Mouse (Mus musculus) testis, adult 2 months (tissue): ENCODE data around the gene Smg6.

Experiments
- CTCF ChIP-seq: fragments of 200-500 bp; IDR thresholded peaks from 2 replicates; pipeline ENCODE4 v1.5.1; 2012; ENCODE audit warnings: low read depth, mild to moderate bottlenecking, inconsistent platforms, low read length, moderate library complexity; ENCODE audit not compliant: control insufficient read depth, insufficient read depth, insufficient replicate concordance
- POLR2A ChIP-seq: fragments of 200-500 bp; IDR thresholded peaks from 2 replicates; pipeline ENCODE4 v1.6.1; 2012; ENCODE audit warnings: low read depth, mild to moderate bottlenecking, inconsistent platforms, low read length, moderate library complexity; ENCODE audit not compliant: control insufficient read depth

DNA sequence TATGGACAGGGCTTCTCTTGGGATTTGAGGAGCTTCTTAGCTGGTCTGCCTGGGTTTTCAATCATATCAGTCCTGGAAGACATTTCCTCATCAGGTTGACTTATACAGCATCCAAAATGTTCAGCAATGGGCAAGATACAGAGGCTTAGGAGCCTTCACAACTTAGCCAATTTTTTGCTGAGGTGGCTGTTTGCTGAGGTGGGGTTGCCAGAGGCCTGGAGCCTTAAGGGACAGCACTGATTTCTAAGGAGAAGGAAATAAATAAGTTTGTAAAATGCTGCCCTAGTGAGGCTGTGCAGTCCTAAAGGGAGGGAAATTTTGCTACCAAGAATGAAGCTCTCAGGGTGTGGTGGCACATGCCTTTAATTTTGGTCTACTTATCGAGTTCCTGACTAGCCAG lies 65.7 kb downstream of the Smg6 start:
- TF ChIP-seq CTCF (no peak), POLR2A (no peak)
